Mouse (Mus musculus) bone marrow macrophage, adult 2 months (primary cell): Measurements from ENCODE around the gene Dohh.

ENCODE experiments used
- CTCF ChIP-seq: IDR thresholded peaks from 2 replicates; pipeline ENCODE4 v1.5.1; 2012; ENCODE audit warnings: low read depth, mild to moderate bottlenecking, low read length, moderate library complexity
- POLR2A ChIP-seq: IDR thresholded peaks from 2 replicates; pipeline ENCODE4 v1.6.1; 2012; ENCODE audit warnings: mild to moderate bottlenecking, low read depth, low read length, borderline replicate concordance

- TF ChIP-seq CTCF (no peak), POLR2A (no peak)
These were observed 47.7 kb upstream of the Dohh start for GRCm38 (mm10) chr10:81336558-81336957.
